Mouse (Mus musculus) brain, embryonic 14.5 days (tissue): Measurements from ENCODE around the gene Agbl2. TPM values are rescaled to one million over a fixed set of nuclear protein-coding genes. Genes with fewer than 3 reads are reported as not detected.
A peak's percentile ranks its signal among the peaks of the same experiment; 100 is the strongest.

Experiments
- DNase-seq: peaks from one replicate; pipeline ENCODE4 v3.0.0-alpha.2; 2011; ENCODE audit warnings: low read depth
- CTCF ChIP-seq: fragments of 200-500 bp; IDR thresholded peaks from 2 replicates; pipeline ENCODE4 v1.5.1; 2012; ENCODE audit warnings: inconsistent platforms, mild to moderate bottlenecking, moderate library complexity, borderline replicate concordance; ENCODE audit not compliant: insufficient read depth, insufficient read length; ENCODE audit errors: extremely low read depth
- POLR2A ChIP-seq: fragments of 200-500 bp; IDR thresholded peaks from 2 replicates; pipeline ENCODE4 v1.6.1; 2012; ENCODE audit warnings: mild to moderate bottlenecking, inconsistent platforms, borderline replicate concordance; ENCODE audit not compliant: poor library complexity, insufficient read depth, insufficient read length, severe bottlenecking; ENCODE audit errors: extremely low read depth
- polyA plus RNA-seq: library from polyadenylated mRNA; depleted of rRNA; stranded (reverse); fragments of >200 nt; gene quantifications from 2 replicates; pipeline ENCODE4 v1.2.3, GENCODE M21; 2012; rRNA removed

Gene Agbl2
- 0.72 and 1.4 TPM in 2 replicates for polyA plus RNA-seq

- TF ChIP-seq CTCF (no peak), POLR2A (no peak)
- peak; percentile 23 for DNase-seq
Observed at GRCm38 (mm10) chr2:90782458-90782857, at the start of gene Agbl2. TSS of gene Agbl2 (plus strand) at chr2:90782727.

- TF ChIP-seq POLR2A (no peak), CTCF (no peak)
- no peak for DNase-seq
Observed at GRCm38 (mm10) chr2:90735326-90735725, 47.2 kb upstream of the Agbl2 start.

DNA sequence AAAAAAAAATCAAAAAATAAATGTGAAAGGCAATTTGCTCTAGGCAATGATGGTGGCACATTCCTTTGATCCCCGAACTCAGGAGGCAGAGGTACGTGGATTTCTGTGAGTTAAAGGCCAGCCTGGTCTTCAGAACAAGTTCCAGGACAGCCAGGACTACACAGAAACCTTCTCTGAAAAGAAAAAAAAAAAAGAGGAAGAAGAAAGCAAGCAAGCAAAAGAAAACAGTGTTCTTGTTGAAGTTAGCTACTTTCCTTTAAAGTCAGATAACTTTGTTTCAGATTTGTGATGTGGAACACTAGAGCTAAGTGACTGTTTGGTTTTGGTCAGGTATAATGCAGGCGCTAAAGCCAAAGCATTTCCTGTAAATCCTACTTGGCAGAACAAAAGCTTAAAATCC, 43.7 kb upstream of the Agbl2 start:
- no peak for DNase-seq
- TF ChIP-seq POLR2A (no peak), CTCF (no peak)

- TF ChIP-seq CTCF = no peak
- no peak for TF ChIP-seq POLR2A
- DNase-seq = no peak
Observed at GRCm38 (mm10) chr2:90739327-90739726, 43.2 kb upstream of the Agbl2 start.

DNA sequence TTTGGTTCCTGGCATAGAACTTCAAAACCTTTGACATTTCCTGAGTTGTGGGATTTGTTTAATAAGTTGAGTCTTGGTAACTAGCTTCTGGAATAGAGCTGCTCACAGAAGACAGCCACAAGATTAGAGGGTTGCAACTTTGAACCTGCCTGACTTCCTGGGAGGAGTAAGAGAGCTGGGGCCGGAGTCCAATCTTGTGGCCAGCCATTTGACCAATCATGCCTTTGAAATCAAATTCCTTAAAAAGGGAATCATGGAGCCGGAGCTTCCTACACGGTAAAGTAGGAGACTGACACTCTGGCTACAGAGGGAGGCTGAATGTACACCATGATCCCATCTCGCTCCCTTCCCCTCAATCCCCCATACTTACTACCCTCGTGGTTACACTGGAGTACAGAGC, 42.6 kb upstream of the Agbl2 start:
- no peak for DNase-seq
- TF ChIP-seq CTCF = no peak
- no peak for TF ChIP-seq POLR2A

DNA sequence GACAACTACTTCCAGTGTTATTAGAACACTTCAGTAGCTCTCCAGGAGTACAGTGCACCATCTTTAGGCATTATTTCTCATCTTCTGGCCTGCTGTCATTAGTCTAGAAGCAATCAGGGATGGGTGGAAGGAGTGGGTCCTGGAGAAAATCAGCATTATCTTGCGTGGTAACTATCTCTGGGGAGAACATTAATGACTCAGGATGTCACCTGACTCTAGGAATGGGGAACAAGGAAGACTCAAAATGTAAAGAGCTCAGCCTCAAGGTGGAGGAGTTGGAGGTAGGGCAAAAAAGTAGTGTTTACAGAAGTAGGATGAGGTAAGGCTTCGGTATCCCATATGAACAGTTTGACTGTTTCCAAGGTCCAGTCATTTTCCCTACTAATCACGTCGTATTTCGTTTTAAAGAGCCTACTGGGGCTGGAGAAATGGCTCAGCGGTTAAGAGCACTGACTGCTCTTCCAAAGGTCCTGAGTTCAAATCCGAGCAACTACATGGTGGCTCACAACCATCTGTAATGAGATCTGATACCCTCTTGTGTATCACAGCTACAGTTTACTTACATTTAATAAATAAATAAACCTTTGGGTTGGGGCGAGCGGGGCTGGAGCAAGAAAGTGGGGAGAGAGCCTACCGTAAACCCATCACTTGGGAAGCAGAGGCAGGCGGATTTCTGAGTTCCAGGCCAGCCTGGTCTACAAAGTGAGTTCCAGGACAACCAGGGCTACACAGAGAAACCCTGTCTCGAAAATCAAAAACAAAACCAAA, 38.1 kb upstream of the Agbl2 start:
- peak; percentile 2 for DNase-seq
- TF ChIP-seq CTCF (no peak), POLR2A (no peak)

GRCm38 (mm10) chr2:90745053-90745678, 37.4 kb upstream of the Agbl2 start, which contains the start of gene Fnbp4:
TSS of gene Fnbp4 (plus strand) at chr2:90745370.
- peak; percentile 100 for DNase-seq
- TF ChIP-seq POLR2A = peak; percentile 65; the same call in 1 of the 2 replicates
- no peak for TF ChIP-seq CTCF

- TF ChIP-seq POLR2A (no peak), CTCF (no peak)
- no peak for DNase-seq
Observed at GRCm38 (mm10) chr2:90745740-90746537, 36.6 kb upstream of the Agbl2 start.

DNA sequence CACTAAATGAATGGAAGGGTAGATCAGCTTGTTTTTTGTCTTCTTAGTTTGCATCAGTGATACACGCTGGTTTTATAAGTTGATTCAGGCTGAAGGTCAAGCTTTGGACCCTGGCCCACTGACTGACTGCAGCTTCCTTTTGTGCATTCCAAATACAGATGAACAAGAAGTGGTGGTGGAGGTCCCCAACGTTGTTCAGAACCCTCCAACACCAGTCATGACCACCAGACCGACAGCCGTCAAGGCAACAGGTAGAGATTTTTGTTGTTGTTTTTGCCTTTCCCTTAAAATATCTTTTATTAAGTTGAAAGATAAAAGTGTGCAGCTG, 36.0 kb upstream of the Agbl2 start:
- peak; percentile 28 for DNase-seq
- no peak for TF ChIP-seq POLR2A
- no peak for TF ChIP-seq CTCF

DNA sequence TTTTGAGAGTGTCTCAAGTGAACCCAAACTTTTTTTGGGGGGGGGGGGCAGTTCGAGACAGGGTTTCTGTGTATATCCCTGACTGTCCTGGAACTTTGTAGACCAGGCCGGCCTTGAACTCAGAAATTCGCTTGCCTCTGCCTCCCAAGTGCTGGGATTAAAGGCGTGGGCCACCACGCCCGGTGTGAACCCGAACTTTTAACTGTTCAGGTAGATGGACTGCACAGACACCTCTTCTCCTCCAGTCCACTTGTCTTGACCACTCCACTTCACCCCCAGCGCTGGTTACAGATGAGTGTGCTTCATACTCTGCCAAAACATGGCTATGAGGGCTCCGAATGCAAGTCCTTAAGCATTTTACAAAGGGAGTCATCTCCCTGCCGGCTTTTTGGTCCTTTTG, 35.4 kb upstream of the Agbl2 start:
- no peak for TF ChIP-seq CTCF
- no peak for TF ChIP-seq POLR2A

More for the DNA sequence above, 35.4 kb upstream of the Agbl2 start:
- no peak for DNase-seq
